ENCODE assay signal across 22 mouse cellular contexts in the genomic region with DNA sequence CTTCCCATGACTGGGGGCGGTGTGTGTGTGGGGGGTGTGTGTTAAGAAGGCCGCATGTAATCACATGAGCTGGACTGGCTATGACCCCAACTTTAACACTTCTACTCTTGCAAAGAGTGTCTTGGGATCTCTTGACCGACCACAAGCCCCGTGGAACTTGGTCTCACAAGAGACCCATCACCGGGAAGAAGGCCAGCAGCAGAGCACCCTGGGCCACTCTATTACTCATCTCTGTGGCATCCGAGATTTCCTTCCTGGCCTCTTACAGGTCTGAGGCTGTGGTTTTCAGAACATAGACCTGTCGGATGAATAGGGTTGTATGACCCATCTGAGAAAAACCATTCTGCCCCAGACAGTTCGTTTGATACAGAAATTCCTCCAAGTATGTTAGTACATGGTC.
"Had no signal": no experiment of that assay in that cellular context is flagged by ENCODE, and none has a peak within 500 bp of the region (broad histone marks: within the 10 kb centered on the region; RNA-seq: fewer than 3 reads in every experiment).

No protein-coding gene starts in this region.

- H3K4me1 ChIP-seq: hindbrain, embryonic 12.5 days; liver, embryonic 13.5 days; liver, embryonic 15.5 days had no signal

- H3K27ac ChIP-seq: heart, adult 2 months; heart, embryonic 13.5 days; heart, embryonic 15.5 days; hindbrain, embryonic 10.5 days; hindbrain, embryonic 12.5 days; hindbrain, embryonic 14.5 days; intestine, embryonic 15.5 days; limb, embryonic 13.5 days; limb, embryonic 15.5 days; liver, embryonic 13.5 days; liver, embryonic 15.5 days had no signal

- H3K36me3 ChIP-seq: liver, embryonic 15.5 days had no signal

- H3K9me3 ChIP-seq: heart, embryonic 13.5 days; heart, embryonic 15.5 days; hindbrain, embryonic 12.5 days; intestine, embryonic 15.5 days; limb, embryonic 13.5 days; limb, embryonic 15.5 days; liver, embryonic 13.5 days; liver, embryonic 15.5 days had no signal

- DNase-seq: gastrocnemius, postnatal 14 days; gastrocnemius, postnatal 36 days; heart, adult 2 months; heart, postnatal 14 days; heart, postnatal 4 days; kidney, adult 18-20 months; kidney, adult 8-10 months; kidney, postnatal 14 days; kidney, postnatal 36 days; layer of hippocampus, adult 9-11 months; layer of hippocampus, postnatal 36 days; liver, embryonic 13.5 days; liver, postnatal 0 days had no signal

- H3K27me3 ChIP-seq: heart, embryonic 13.5 days; heart, embryonic 15.5 days; hindbrain, embryonic 12.5 days; intestine, embryonic 15.5 days; limb, embryonic 13.5 days; limb, embryonic 15.5 days; liver, embryonic 13.5 days; liver, embryonic 15.5 days had no signal

- H3K4me3 ChIP-seq: heart, adult 2 months; heart, embryonic 13.5 days; heart, embryonic 15.5 days; hindbrain, embryonic 10.5 days; hindbrain, embryonic 12.5 days; intestine, embryonic 15.5 days; limb, embryonic 13.5 days; limb, embryonic 15.5 days; liver, embryonic 13.5 days; liver, embryonic 15.5 days had no signal
